Mouse (Mus musculus) limb, embryonic 10.5 days (tissue): Measurements from ENCODE around the gene Ccdc88b. TPM values are rescaled to one million over a fixed set of nuclear protein-coding genes. Genes with fewer than 3 reads are reported as not detected.

ENCODE experiments used
- DNase-seq: peaks from one replicate; pipeline ENCODE4 v3.0.0-alpha.2; 2017; ENCODE audit warnings: low spot score
- H3K27ac ChIP-seq: fragments of 300-500 bp; sonication (generic); 2 replicates; pipeline ENCODE4 v1.5.1; 2016; ENCODE audit warnings: mild to moderate bottlenecking
- H3K27me3 ChIP-seq: fragments of 300-500 bp; sonication (generic); 2 replicates; pipeline ENCODE4 v1.6.1; 2016; ENCODE audit warnings: low read depth, mild to moderate bottlenecking; ENCODE audit not compliant: poor library complexity, severe bottlenecking
- H3K36me3 ChIP-seq: fragments of 300-500 bp; sonication (generic); 2 replicates; pipeline ENCODE4 v1.6.1; 2016; ENCODE audit warnings: mild to moderate bottlenecking, moderate library complexity
- H3K4me1 ChIP-seq: fragments of 300-500 bp; sonication (generic); 2 replicates; pipeline ENCODE4 v1.6.1; 2016
- H3K4me3 ChIP-seq: fragments of 300-500 bp; sonication (generic); 2 replicates; pipeline ENCODE4 v1.5.1; 2016; ENCODE audit warnings: mild to moderate bottlenecking, moderate library complexity
- H3K9me3 ChIP-seq: fragments of 300-500 bp; sonication (generic); replicated peaks from 2 replicates; pipeline ENCODE4 v1.6.1; 2016; ENCODE audit warnings: mild to moderate bottlenecking
- WGBS: fragments of 180-500 bp; shearing (Covaris S2); methylation state at CpG from one replicate; pipeline ENCODE4 v1.1.7; 2016; 5-methylcytosine and 5-hydroxymethylcytosine counted together
- polyA plus RNA-seq: library from polyadenylated mRNA; unstranded; fragments of >200 nt; fragmentation: Nextera tagmentation; extraction: Ambion mirVana; gene quantifications from 2 replicates; pipeline ENCODE4 v1.2.1, GENCODE M21; 2016

Ccdc88b gene
- polyA plus RNA-seq, 1 experiment from 2014 or later = 0.61 TPM

DNA sequence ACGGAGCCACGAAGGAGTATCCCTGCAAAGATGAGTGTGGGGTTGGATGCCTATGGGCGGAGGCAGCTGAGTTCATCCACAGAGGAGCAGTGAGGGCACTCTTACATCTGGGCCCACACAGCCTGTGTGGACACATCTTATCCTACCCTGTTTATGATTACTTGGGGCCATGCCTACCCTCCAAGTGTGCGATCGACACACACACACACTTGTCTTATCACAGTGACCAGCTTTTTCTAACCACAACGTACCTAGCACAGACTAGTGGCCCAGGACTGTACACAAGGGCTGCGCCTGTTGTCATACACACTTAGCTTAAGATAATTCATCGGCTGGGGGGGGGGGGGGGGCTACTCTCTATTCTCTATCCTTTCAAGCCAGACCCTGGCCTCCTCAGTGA, 25.6 kb downstream of the Ccdc88b start:
- no peaks in the 10 kb centered on the region for H3K9me3 ChIP-seq
- no peak overlapping the region for H3K27ac ChIP-seq
- peaks cover 100% of the 10 kb centered on the region for H3K27me3 ChIP-seq
- 93% methylated on average over 8 of the region's 8 CpGs for WGBS
- no peaks in the 10 kb centered on the region for H3K36me3 ChIP-seq
- DNase-seq = no peak
- no peak overlapping the region for H3K4me3 ChIP-seq
- H3K4me1 ChIP-seq = peaks cover 20% of the 10 kb centered on the region

DNA sequence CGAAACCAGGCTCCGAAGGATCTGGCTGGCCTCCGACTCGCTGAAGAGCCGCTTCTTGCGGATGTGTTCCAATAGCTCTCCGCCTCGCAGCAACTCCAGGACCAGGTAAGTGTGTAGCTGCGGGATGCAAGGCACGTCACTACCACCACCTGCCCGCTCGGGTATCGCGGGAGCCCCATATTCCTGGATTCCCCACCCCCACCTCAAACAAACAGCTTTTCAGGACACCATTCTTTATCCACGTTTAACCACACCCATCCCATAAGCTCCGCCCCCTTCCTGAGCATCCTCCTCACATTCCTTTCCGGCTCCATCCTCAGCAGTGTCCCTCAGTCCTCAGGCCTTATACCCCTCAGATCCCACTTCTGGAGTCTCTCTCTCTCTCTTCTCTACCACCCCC, 26.7 kb downstream of the Ccdc88b start:
- DNase-seq = no peak
- Histone ChIP-seq H3K36me3 (no peaks in the 10 kb centered on the region), H3K27me3 (peaks cover 100% of the 10 kb centered on the region), H3K9me3 (no peaks in the 10 kb centered on the region), H3K4me3 (peak overlapping the region; percentile 44), H3K27ac (no peak overlapping the region), H3K4me1 (peaks cover 20% of the 10 kb centered on the region)
- WGBS = 1% methylated on average over 17 of the region's 17 CpGs

DNA sequence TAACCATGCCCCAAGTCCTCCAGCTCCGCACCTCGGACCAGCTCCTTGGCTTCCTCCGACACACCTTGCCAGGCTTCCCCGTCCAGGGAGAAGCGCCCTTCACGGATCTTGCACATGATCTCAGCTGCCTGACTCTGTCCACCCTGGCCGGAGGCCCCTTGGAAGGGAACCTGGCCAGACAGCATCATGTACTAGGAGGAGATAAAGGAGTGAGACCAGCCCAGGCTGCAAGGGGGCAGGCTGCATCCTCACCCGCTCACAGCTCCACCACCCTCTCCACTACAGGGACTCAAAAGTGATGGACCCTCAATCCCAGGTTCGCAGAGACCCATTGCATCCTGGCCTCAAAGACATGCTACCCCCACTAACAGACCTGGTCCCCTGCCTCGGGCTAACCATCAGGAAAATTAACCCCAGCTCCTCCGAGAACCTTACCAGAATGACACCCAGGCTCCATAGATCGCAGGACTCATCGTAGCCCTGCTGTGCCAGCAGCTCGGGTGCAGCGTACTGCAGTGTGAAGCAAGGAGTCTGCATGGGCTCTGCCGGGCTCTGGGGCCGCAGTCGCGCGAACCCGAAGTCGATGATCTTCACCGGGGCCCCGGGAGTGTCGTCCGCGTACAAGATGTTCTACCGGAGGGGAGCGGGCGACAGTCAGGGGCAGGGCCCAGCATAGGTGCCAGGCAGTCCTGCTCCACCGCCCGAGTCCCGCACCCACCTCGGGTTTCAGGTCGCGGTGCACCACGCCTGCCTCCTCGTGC, 27.3 kb downstream of the Ccdc88b start:
- no peaks in the 10 kb centered on the region for H3K9me3 ChIP-seq
- peaks cover 100% of the 10 kb centered on the region for H3K27me3 ChIP-seq
- H3K4me1 ChIP-seq = peaks cover 20% of the 10 kb centered on the region
- no peaks in the 10 kb centered on the region for H3K36me3 ChIP-seq
- 2% methylated on average over 38 of the region's 38 CpGs for WGBS
- DNase-seq = peak; percentile 48
- peak overlapping the region; percentile 44 for H3K4me3 ChIP-seq
- no peak overlapping the region for H3K27ac ChIP-seq

DNA sequence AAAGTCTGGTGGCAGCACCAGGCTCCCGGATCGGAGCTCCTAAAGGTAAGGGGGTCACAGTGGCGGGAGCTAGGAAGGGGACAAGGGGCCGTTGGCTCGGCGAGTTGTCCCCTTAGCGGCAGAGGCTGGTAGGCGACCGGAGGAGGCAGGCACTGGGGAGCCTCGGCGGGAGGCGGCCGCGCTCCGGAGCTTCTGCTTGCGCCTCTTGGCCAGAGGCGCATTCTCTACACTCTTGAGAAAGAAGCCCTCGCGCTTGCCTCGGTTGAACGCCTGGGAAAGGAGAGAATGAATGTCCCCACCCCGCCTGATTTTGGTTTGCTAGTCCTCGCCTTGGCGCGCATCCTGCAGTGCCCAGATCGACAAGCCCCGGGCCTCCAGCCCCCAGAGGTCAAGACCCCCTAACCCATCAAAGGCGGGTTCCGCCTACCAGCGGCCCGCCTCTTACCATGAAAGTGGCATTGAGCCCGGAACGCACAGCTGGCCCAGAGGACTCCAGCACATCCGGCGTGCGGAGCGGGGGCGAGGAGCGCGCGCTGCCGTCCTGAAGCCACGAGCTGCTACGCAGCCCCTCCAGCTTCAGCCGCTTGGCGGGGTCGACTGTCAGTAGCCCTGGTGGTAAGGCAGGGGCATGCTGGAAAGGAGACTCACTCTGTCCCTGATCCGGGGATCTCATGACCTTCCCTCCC, 28.0 kb downstream of the Ccdc88b start:
- Histone ChIP-seq H3K27me3 (peaks cover 100% of the 10 kb centered on the region), H3K36me3 (no peaks in the 10 kb centered on the region), H3K9me3 (no peaks in the 10 kb centered on the region), H3K4me1 (peaks cover 20% of the 10 kb centered on the region), H3K27ac (no peak overlapping the region), H3K4me3 (peak overlapping the region; percentile 44)
- peak; percentile 61 for DNase-seq
- under 1% methylated on average over 45 of the region's 48 CpGs for WGBS

DNA sequence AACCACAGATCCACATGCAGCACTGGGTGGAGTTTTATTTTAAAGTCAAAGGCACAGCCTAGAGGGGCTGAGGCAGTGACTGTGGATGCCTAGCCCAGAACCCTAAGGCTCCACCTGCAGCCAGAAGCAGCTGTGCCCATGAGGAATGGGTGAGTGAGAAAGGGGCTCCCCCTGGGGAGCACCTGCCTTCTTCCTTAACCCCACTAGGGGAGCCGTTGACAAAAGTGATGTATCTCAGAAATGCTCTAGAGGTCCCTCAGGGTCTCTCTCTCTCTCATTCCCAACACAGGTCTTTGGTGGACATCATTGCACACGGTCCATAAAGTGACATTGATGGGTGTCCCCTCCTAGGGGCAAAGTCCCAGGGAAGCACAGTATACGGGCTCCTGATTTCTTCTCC, 28.9 kb downstream of the Ccdc88b start:
- Histone ChIP-seq H3K4me1 (peaks cover 20% of the 10 kb centered on the region), H3K9me3 (no peaks in the 10 kb centered on the region), H3K27me3 (peaks cover 100% of the 10 kb centered on the region), H3K36me3 (no peaks in the 10 kb centered on the region), H3K4me3 (no peak overlapping the region), H3K27ac (no peak overlapping the region)
- WGBS = 16% methylated on average over 3 of the region's 3 CpGs
- no peak for DNase-seq

DNA sequence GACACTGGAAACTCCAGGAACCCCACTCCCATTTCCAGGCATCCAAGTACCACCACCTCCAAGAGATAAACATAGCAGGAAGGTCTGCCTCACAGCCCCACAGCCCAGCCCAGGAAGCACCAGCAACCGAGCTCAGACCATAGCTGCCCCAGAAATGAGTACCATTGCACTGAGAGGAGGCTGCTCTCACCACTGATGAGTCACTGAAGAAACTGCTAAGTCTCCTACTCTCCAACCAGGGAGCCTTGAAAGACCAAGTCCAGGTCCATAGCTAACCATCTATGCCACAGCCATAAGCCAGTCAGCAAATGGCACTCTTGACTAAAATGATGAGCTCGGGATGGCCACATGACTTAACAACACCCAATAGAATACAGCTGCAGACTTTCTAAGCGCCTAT, 31.4 kb downstream of the Ccdc88b start:
- no peaks in the 10 kb centered on the region for H3K36me3 ChIP-seq
- no peak for DNase-seq
- H3K9me3 ChIP-seq = no peaks in the 10 kb centered on the region
- WGBS = 84% methylated on average over 3 of the region's 3 CpGs
- H3K4me3 ChIP-seq = no peak overlapping the region
- peaks cover 100% of the 10 kb centered on the region for H3K27me3 ChIP-seq
- peaks cover 20% of the 10 kb centered on the region for H3K4me1 ChIP-seq
- H3K27ac ChIP-seq = no peak overlapping the region

DNA sequence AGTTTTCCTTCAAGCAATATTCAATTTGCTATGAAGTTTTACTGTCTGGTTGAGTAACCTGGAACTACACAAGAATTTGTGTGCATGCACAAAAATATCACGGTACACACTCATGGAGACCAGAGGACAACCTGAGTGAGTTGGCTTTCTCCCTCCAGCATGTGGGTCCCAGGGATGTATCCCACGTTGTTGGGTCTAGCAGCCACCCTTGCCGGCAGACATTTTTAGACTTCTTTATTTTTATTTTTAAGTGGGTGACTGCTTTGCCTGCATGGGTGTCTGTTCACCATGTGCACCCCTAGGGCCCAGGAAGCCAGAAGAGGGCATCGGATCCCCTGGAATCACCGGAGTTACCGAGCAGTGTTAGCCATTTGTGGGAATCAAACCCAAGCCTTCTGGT, 32.6 kb downstream of the Ccdc88b start:
- peaks cover 8% of the 10 kb centered on the region for H3K4me1 ChIP-seq
- no peak overlapping the region for H3K4me3 ChIP-seq
- H3K27me3 ChIP-seq = peaks cover 100% of the 10 kb centered on the region
- no peaks in the 10 kb centered on the region for H3K36me3 ChIP-seq
- no peak for DNase-seq
- WGBS = 85% methylated on average over 6 of the region's 6 CpGs
- no peak overlapping the region for H3K27ac ChIP-seq
- no peaks in the 10 kb centered on the region; the same call in 1 of the 2 replicates for H3K9me3 ChIP-seq

DNA sequence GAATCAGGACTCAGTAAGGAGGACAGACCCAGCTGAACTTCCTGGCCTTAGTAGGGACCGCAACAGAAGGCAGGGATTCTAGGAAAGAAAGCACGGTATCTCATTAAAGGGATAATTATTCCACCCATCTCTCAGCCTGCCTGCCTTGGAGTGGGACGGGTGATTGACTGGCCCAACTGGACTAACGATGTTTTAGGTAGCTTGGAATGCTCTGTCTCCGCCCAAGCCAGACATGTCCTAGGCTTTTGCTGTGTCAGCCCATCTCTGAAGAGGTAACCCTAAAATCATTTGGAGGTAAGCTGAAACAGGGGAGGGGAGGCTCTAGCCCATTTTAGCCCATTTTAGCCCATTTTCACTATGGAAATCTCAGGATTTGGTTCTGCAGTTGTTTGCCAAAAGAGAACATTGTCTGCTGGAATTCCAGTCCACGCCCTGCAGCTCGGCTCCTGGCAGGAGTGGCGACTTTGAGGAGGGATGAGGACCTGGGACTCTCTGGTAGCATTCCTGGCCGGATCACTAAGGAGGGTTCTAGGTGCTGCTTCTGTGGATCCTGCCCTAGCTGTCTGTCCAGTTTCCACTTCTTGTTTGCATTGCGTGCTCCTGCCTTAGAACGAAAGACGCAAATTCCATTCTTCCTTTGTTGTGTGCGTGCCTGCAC, 37.3 kb downstream of the Ccdc88b start:
- DNase-seq = no peak
- H3K36me3 ChIP-seq = no peaks in the 10 kb centered on the region
- WGBS = 87% methylated on average over 13 of the region's 13 CpGs
- no peak overlapping the region for H3K27ac ChIP-seq
- H3K27me3 ChIP-seq = peaks cover 100% of the 10 kb centered on the region
- no peaks in the 10 kb centered on the region; the same call in 1 of the 2 replicates for H3K9me3 ChIP-seq
- H3K4me1 ChIP-seq = peaks cover 4% of the 10 kb centered on the region; the same call in 1 of the 2 replicates
- H3K4me3 ChIP-seq = no peak overlapping the region

DNA sequence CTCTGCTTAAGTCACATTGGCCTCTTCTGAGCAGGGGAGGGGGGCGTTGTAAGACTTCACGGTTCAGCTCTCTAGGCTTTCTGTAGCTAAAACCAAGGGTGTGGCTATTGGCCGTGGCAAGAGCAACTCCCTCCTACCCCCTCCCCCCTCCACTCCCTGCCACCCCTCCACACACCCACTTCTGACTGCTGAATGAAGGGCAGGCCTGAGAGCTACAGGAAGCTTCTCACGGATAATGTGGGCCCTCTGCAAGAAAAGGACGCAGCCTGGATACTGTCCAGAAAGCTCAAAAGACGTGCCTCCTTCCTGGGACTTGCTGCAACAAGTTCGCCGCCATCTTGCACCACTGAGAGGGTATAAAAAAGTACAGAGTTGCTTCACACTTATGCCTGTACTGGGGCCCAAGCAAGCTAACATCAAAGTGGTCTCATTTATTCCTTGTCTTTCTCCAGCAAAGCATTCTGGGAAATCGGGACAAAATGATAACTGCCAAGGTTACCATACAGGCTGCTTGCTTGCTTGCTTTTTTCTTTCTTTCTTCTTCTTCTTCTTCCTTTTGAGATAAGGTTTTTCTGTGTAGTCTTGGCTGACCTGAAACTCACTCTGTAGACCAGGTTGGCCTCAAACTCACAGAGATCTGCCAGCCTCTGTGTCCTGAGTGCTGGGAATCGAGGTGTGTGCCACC, 38.7 kb downstream of the Ccdc88b start:
- H3K27me3 ChIP-seq = peaks cover 100% of the 10 kb centered on the region
- no peak for DNase-seq

DNA sequence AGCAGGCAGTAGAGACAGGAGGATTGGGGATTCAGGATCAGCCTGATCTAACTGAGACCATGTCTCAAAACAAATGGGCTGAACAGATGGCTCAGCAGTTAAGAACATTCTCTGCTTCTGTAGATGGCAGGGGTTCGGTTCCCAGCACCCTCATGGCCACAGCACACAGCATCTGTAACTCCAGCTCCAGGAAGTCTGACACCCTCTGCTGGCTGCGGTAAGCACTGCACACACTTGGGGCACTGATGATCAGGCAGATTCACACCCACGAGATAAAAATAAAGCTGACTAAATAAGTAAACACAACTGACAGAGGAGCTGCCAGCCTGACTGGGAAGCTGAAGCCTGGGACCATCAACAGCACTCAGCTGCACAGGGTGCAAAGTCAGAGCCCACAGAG, 43.1 kb downstream of the Ccdc88b start:
- no peaks in the 10 kb centered on the region for H3K9me3 ChIP-seq
- H3K4me1 ChIP-seq = peaks cover 22% of the 10 kb centered on the region
- no peak overlapping the region for H3K27ac ChIP-seq
- DNase-seq = no peak
- WGBS = 91% methylated on average over 3 of the region's 3 CpGs
- no peaks in the 10 kb centered on the region for H3K36me3 ChIP-seq
- H3K27me3 ChIP-seq = peaks cover 66% of the 10 kb centered on the region
- no peak overlapping the region for H3K4me3 ChIP-seq

More for the DNA sequence above, 38.7 kb downstream of the Ccdc88b start:
- no peaks in the 10 kb centered on the region for H3K36me3 ChIP-seq
- H3K4me1 ChIP-seq = peaks cover 14% of the 10 kb centered on the region
- H3K27ac ChIP-seq = no peak overlapping the region
- no peak overlapping the region for H3K4me3 ChIP-seq
- no peaks in the 10 kb centered on the region; the same call in 1 of the 2 replicates for H3K9me3 ChIP-seq
- 54% methylated on average over 10 of the region's 10 CpGs for WGBS

DNA sequence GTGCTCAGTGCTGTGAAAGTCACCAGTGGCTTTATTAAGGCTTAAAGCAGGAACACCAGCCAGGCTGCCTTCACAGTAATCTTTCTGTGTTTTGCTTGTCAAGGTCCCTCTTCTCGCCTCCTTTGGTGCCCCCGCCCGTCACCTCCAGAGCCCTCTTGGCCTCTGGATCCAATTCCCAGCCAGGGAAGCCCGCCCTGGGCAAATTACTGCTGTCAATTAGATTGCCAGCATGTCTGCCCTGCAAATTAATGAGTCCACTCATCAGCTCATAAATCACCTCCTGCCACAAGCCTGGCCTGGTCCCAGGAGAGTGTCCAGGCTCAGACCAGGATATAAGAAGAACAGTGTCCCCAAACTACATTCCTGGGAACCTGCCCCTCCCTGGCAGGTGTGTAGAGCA, 43.6 kb downstream of the Ccdc88b start:
- peak; percentile 66 for DNase-seq
- H3K27ac ChIP-seq = no peak overlapping the region
- H3K4me3 ChIP-seq = no peak overlapping the region
- peaks cover 60% of the 10 kb centered on the region for H3K27me3 ChIP-seq
- H3K4me1 ChIP-seq = peaks cover 22% of the 10 kb centered on the region
- 3% methylated on average over 4 of the region's 4 CpGs for WGBS
- no peaks in the 10 kb centered on the region for H3K9me3 ChIP-seq
- H3K36me3 ChIP-seq = no peaks in the 10 kb centered on the region
